Mouse (Mus musculus) bone marrow macrophage, adult 2 months (primary cell): ENCODE results near the gene Kifc1. TPM values are rescaled to one million over a fixed set of nuclear protein-coding genes. Genes with fewer than 3 reads are reported as not detected.

Source experiments
- H3K27ac ChIP-seq: 2 replicates; pipeline ENCODE4 v1.5.1; 2012; ENCODE audit warnings: low read depth, low read length; ENCODE audit not compliant: insufficient read depth
- H3K4me1 ChIP-seq: 2 replicates; pipeline ENCODE4 v1.6.1; 2012; ENCODE audit warnings: low read length; ENCODE audit not compliant: control insufficient read depth, insufficient read depth
- H3K4me3 ChIP-seq: 2 replicates; pipeline ENCODE4 v1.5.1; 2012; ENCODE audit warnings: mild to moderate bottlenecking, low read length, moderate library complexity; ENCODE audit not compliant: insufficient read depth
- CTCF ChIP-seq: IDR thresholded peaks from 2 replicates; pipeline ENCODE4 v1.5.1; 2012; ENCODE audit warnings: low read depth, mild to moderate bottlenecking, low read length, moderate library complexity
- POLR2A ChIP-seq: IDR thresholded peaks from 2 replicates; pipeline ENCODE4 v1.6.1; 2012; ENCODE audit warnings: mild to moderate bottlenecking, low read depth, low read length, borderline replicate concordance
- polyA plus RNA-seq: library from polyadenylated mRNA; stranded (reverse); fragments of >200 nt; gene quantifications from 2 replicates; pipeline ENCODE4 v1.2.4, GENCODE M21; 2012; ENCODE audit not compliant: missing spikeins, insufficient read depth, insufficient read length

Gene Kifc1
- polyA plus RNA-seq, 1 experiment, result 35.5 TPM

DNA sequence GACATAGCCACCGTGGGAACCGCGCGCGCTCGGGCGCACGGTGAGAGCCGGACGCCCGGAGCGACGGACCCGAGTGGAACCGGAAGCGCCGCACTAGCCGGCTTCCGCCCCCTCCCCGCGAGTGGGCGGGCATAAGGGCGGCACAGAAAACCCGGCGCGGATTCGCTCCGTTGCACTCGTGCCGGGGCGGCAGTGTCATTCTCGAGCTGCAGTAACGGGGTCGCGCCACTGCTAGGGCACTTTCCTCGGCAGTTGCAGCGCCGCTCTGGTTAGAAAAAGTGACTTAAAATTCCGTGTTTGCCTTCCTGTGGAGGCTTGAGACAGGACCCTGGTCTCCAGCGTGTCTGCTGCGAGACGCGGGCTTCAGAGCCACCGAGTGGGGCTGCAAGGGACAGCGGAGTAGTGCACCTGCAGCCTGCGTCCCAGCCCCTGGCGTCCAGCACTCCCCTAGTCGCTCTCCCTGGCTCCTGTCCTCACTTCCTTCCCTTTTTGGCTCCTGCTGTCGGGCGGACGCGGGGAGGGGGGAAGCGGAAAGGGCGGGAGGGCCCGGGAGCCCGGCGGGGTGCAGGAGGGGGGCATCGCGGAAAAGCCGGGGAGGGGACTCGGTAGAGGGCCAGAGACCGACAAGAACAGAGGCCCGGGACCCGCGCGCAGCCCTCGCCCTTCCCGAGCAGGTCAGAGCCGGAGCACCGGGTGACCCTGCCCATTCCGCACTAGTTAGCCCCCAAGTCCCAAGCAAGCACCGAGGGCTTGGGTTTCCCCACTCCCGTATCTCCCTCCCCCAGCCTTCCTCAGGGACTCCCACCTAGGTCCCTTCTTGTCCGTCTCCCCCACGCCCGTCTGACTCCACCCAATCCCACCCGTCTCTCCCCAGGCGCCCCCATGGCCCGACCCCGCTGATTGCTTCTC, 39.2 kb upstream of the Kifc1 start, which contains the start of gene Rgl2:
TSS of gene Rgl2 (plus strand) at position 173 of the 909 bp plus-strand sequence.
- no peak for TF ChIP-seq POLR2A
- TF ChIP-seq CTCF, result no peak
- Histone ChIP-seq H3K4me1 (peaks cover 6% of the 10 kb centered on the region), H3K4me3 (peak within 1 kb of the TSS; percentile 96), H3K27ac (peak within 1 kb of the TSS; percentile 100)

DNA sequence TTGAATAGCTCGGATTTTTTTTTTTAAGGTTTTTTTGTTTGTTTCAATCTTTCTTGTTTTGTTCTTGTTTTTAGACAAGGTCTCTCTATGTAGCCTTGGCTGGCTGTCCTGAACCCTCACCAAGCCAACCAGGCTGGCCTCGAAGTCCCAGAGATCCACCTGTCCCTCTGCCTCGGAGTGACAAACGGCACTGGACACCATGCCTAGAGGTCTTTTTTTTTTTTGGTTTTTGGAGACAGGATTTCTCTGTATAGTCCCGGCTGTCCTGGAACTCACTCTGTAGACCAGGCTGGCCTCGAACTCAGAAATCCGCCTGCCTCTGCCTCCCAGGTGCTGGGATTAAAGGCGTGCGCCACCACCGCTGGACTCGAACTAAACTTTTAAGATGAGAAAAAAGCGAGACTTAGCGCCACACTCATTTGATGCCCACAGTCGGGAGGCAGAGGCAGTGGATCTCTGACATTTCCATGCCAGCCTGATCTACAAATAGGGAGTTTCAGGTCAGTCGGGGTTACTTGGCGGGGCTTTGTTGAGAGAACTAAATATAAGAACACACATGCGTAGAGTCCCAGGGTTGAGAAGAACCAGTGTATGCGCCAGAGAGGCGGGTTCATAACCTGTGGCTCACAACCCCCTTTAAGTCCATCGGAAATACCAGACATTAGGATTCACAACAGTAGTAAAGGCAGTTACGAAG, 37.9 kb upstream of the Kifc1 start:
- Histone ChIP-seq H3K4me1 (peaks cover 6% of the 10 kb centered on the region), H3K27ac (no peak overlapping the region), H3K4me3 (peak overlapping the region; percentile 96)
- TF ChIP-seq POLR2A (no peak), CTCF (no peak)

DNA sequence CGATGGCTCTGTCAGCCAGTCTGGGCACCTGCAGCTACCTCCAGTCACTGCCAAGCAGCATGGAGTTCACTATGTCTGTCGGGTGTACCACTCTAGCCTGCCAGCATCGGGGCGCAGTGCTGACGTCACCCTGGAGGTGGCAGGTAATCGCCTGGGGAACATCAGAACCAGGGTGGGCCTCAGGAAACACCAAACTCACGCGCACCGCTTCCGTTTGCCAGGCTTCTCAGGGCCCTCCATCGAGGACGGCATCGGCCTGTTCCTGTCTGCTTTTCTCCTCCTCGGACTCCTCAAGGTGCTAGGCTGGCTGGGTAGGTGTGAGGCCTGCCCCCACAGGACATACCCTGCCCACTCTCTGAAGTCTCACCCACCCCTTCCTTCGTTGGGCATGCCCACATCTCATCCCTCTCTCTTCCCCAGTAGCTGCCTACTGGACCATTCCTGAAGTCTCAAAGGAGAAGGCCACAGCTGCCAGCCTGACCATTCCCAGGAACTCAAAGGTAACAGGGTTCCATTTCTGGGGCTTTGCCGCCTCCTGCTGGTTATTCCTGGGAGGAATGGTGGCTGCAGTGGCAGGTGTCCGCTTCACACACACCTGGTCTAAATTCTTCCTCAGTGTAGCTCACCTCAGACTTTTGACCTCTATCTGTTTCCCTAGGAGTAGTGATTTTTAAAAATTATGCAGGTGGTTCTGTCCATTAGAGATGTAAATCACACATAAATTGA, 35.9 kb upstream of the Kifc1 start:
- H3K4me3 ChIP-seq, result no peak overlapping the region
- TF ChIP-seq CTCF, result no peak
- TF ChIP-seq POLR2A, result no peak
- H3K4me1 ChIP-seq, result no peaks in the 10 kb centered on the region
- no peak overlapping the region for H3K27ac ChIP-seq

DNA sequence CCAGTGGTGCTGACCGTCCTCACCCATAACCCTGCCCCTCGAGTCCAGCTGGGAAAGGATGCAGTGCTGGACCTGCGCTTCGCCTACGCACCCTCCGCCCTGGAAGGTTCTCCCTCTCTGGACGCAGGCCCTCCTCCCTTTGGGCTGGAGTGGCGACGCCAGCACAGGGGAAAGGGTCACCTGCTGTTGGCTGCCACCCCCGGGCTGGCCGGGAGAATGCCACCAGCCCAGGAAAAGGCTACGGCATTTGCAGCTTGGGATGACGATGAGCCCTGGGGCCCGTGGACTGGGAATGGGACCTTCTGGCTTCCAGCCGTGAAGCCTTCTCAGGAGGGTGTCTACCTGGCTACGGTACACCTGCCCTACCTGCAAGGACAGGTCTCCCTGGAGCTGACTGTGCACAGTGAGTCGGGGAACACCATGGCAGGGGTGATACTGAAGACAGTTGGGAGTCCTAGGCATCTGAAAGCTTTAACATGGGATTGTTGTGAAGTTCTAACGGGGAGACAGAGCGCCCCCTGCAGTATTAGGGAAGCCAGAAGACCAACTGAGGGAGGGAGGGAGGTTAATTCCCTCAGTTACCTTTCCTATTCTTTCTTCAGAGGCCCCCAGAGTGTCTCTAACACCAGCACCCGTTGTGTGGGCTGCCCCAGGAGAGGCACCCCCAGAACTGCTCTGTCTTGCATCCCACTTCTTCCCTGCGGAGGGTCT, 35.1 kb upstream of the Kifc1 start:
- TF ChIP-seq CTCF (no peak), POLR2A (no peak)
- Histone ChIP-seq H3K4me3 (no peak overlapping the region), H3K27ac (no peak overlapping the region), H3K4me1 (no peaks in the 10 kb centered on the region)

DNA sequence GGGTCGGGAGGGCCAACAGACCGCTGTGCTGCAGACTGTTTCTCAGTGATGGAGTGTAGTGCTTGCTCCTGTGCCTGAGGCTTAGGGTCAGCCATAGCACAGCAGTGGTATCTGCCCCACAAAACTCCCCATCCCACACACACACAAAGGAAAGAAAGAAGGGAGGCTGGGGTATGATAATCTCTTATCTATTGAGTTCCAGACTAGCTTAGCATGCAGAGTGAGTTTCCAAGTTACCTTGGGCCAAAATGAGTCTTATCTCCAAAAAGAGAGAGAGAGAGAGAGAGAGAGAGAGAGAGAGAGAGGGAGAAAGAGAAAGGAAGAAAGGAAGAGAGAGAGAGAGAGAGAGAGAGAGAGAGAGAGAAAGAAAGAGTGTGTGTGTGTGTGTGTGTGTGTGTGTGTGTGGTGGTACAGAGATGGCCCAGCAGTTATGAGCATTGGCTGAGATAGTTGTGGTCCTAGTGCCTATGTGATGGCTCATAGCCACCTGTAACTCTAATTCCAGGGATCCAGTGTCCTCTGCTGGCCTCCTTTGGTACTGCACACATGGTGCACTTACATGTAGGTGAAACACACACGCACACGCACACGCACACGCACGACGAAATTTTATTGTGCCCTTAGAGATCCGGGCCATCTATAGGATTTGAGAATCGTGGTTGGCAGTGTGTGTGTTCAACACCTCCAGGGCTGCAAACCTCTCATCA, 34.3 kb upstream of the Kifc1 start:
- no peaks in the 10 kb centered on the region for H3K4me1 ChIP-seq
- TF ChIP-seq CTCF (no peak), POLR2A (no peak)
- no peak overlapping the region for H3K4me3 ChIP-seq
- no peak overlapping the region for H3K27ac ChIP-seq

DNA sequence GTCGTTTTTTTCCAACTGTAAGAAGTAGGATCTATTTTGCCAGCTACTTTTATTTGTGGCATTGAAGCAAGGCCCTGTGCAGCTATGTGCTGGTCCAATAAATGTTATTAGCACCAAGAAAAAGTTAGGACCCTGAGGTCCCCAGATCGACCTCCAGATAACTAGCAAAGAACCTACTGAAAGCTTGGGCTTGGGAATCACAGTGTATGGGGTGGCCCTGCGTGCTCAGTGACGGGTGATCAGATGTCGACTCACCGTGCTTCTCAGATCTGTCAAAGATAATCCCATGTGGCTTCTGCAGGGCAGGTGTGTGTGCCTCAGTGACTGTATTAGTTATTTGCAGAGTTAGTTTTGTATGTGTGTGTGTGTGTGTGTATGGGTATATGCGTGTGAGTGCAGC, 30.9 kb upstream of the Kifc1 start:
- no peak for TF ChIP-seq POLR2A
- TF ChIP-seq CTCF, result no peak
- Histone ChIP-seq H3K4me1 (peaks cover 5% of the 10 kb centered on the region), H3K4me3 (no peak overlapping the region), H3K27ac (no peak overlapping the region)

DNA sequence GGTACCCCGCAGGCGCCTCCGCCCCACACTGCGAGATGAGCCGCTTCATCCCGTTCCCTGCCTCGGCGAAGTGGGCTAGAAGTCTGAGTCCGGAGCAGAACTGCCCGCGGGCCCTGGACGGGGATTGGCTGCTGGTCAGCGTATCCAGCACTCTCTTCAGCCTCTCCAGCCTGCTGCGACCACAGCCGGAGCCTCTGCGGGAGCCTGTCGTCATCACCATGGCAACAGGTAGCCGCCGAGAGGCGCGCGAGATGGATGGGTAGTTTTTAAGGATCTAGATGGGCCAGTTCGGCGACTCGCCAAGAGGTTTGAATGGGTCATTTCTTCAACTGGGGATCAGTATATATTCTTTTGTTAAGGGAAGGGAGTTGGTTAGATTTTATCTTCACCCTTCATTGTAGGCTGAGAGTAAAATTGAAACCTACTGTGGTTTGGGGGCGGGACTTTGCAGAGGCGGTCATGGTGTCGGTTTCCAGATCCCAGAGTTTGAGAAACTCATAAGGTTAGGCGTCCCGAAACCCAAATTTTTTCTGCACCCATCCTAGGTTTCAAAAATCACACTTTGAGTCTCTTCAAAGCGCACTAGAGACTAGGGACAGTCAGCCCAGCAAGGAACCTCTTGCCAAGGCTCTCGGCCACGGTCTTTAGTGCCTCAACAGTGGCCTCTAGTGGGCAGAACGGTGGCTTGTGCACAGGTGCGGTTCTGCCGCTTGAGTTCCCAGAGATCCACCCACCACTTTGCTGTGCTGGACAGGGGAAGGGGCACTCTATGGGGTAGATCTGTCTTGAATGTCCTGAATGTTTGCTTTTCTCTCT, 30.0 kb upstream of the Kifc1 start:
- peak overlapping the region; percentile 77 for H3K4me3 ChIP-seq
- H3K4me1 ChIP-seq, result peaks cover 5% of the 10 kb centered on the region
- TF ChIP-seq CTCF (peak; percentile 76; the same call in 1 of the 2 replicates), POLR2A (no peak)
- peak overlapping the region; percentile 70 for H3K27ac ChIP-seq
